Mouse (Mus musculus): Measurements from ENCODE around the gene Med23. TPM values are rescaled to one million over a fixed set of nuclear protein-coding genes. Genes with fewer than 3 reads are reported as not detected.

Gene Med23
- polyA plus RNA-seq, 1 experiment, result 30.3 TPM

- Histone ChIP-seq H3K27ac (ENCODE audit: insufficient read depth, low read length) (no peak overlapping the region), H3K4me3 (ENCODE audit: insufficient read depth, low read length) (no peak overlapping the region), H3K4me1 (ENCODE audit: control insufficient read depth, insufficient read depth, low read length) (no peaks in the 10 kb centered on the region)
- TF ChIP-seq CTCF (IDR thresholded peaks at IDR 0.05; ENCODE audit: extremely low read depth, insufficient read depth, low read length), result no peak
- TF ChIP-seq POLR2A (IDR thresholded peaks at IDR 0.05; ENCODE audit: extremely low read depth, insufficient read depth, low read length), result no peak
Measured at GRCm38 (mm10) chr10:24952549-24952948, 82.8 kb downstream of the Med23 start.

- Histone ChIP-seq H3K4me3 (ENCODE audit: insufficient read depth, low read length) (no peak overlapping the region), H3K4me1 (ENCODE audit: control insufficient read depth, insufficient read depth, low read length) (no peaks in the 10 kb centered on the region), H3K27ac (ENCODE audit: insufficient read depth, low read length) (no peak overlapping the region)
- no peak for TF ChIP-seq POLR2A (IDR thresholded peaks at IDR 0.05; ENCODE audit: extremely low read depth, insufficient read depth, low read length)
- no peak for TF ChIP-seq CTCF (IDR thresholded peaks at IDR 0.05; ENCODE audit: extremely low read depth, insufficient read depth, low read length)
Measured at GRCm38 (mm10) chr10:24953876-24954275, 84.1 kb downstream of the Med23 start.

GRCm38 (mm10) chr10:24958280-24959042 is 88.7 kb downstream of the Med23 start:
- no peak overlapping the region for H3K4me3 ChIP-seq (ENCODE audit: insufficient read depth, low read length)
- no peak overlapping the region for H3K27ac ChIP-seq (ENCODE audit: insufficient read depth, low read length)
- no peak for TF ChIP-seq POLR2A (IDR thresholded peaks at IDR 0.05; ENCODE audit: extremely low read depth, insufficient read depth, low read length)
- no peak for TF ChIP-seq CTCF (IDR thresholded peaks at IDR 0.05; ENCODE audit: extremely low read depth, insufficient read depth, low read length)
- H3K4me1 ChIP-seq (ENCODE audit: control insufficient read depth, insufficient read depth, low read length), result peaks cover 2% of the 10 kb centered on the region; the same call in 1 of the 2 replicates

GRCm38 (mm10) chr10:24959043-24959916 is 89.5 kb downstream of the Med23 start:
- TF ChIP-seq CTCF (IDR thresholded peaks at IDR 0.05; ENCODE audit: extremely low read depth, insufficient read depth, low read length), result no peak
- TF ChIP-seq POLR2A (IDR thresholded peaks at IDR 0.05; ENCODE audit: extremely low read depth, insufficient read depth, low read length), result no peak
- H3K27ac ChIP-seq (ENCODE audit: insufficient read depth, low read length), result no peak overlapping the region
- no peak overlapping the region for H3K4me3 ChIP-seq (ENCODE audit: insufficient read depth, low read length)
- peaks cover 2% of the 10 kb centered on the region; the same call in 1 of the 2 replicates for H3K4me1 ChIP-seq (ENCODE audit: control insufficient read depth, insufficient read depth, low read length)

GRCm38 (mm10) chr10:24961112-24961511 is 91.3 kb downstream of the Med23 start:
- Histone ChIP-seq H3K4me3 (ENCODE audit: insufficient read depth, low read length) (no peak overlapping the region), H3K27ac (ENCODE audit: insufficient read depth, low read length) (no peak overlapping the region), H3K4me1 (ENCODE audit: control insufficient read depth, insufficient read depth, low read length) (peaks cover 2% of the 10 kb centered on the region)
- no peak for TF ChIP-seq POLR2A (IDR thresholded peaks at IDR 0.05; ENCODE audit: extremely low read depth, insufficient read depth, low read length)
- 0 out of 2 replicates have a peak, but pooled peaks have one; percentile 15 for TF ChIP-seq CTCF (IDR thresholded peaks at IDR 0.05; ENCODE audit: extremely low read depth, insufficient read depth, low read length)

GRCm38 (mm10) chr10:24961889-24962288 is 92.1 kb downstream of the Med23 start:
- no peak overlapping the region for H3K27ac ChIP-seq (ENCODE audit: insufficient read depth, low read length)
- TF ChIP-seq POLR2A (IDR thresholded peaks at IDR 0.05; ENCODE audit: extremely low read depth, insufficient read depth, low read length) (no peak), CTCF (IDR thresholded peaks at IDR 0.05; ENCODE audit: extremely low read depth, insufficient read depth, low read length) (no peak)
- H3K4me1 ChIP-seq (ENCODE audit: control insufficient read depth, insufficient read depth, low read length), result peaks cover 2% of the 10 kb centered on the region
- H3K4me3 ChIP-seq (ENCODE audit: insufficient read depth, low read length), result no peak overlapping the region

Other genes with a start within 250 kb of the Med23 start
- gene Enpp1, start 157.8 kb upstream of the Med23 start, polyA plus RNA-seq (2012; rRNA removed), result 1.6 and 1.9 TPM in 2 replicates
- 0.30 and 0.61 TPM in 2 replicates for gene Enpp3, start 27.2 kb upstream of the Med23 start, polyA plus RNA-seq (2012; rRNA removed)
- 0.06 TPM in 2 replicates for gene Arg1, start 57.5 kb downstream of the Med23 start, polyA plus RNA-seq (2012; rRNA removed)